Mouse (Mus musculus) layer of hippocampus, adult 8-10 months (tissue): ENCODE results near the gene Ttll8. TPM values are rescaled to one million over a fixed set of nuclear protein-coding genes. Genes with fewer than 3 reads are reported as not detected.

ENCODE experiments used
- DNase-seq, 2 experiments: peaks; one replicate each; pipeline ENCODE4 v3.0.0; 2022; ENCODE audit warnings: low spot score in 2 of 2
- total RNA-seq, 4 experiments: library from RNA; stranded (reverse); gene quantifications; 2 replicates each; pipeline ENCODE4 v1.2.4; 2022

Ttll8 gene
- 1 to 10 TPM; 1.2 to 4.3 (median 2.7) TPM for total RNA-seq

- DNase-seq = no peak
Measured at GRCm38 (mm10) chr15:88954368-88955072, at the start of gene Ttll8. Ttll8 (minus strand) TSS chr15:88954418.

DNA sequence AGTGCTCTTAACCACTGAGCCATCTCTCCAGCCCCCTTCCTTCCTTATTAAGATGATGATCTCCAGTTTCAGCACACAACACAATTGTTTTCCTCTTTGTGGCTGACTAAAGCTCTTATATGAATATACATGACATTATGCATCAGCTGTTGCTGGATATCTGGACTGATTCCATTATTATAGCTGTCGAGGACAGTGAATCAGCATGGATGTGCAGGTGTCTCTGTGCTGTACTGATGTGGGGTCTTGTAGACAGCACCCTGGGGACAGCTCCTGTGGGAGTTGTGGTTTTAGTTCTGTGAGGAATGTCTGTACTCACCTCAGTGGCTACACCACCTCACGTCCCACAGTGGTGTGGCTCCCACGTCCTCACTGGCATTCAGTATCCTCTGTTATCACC is 47.0 kb upstream of the Ttll8 start:
- DNase-seq = no peak

- no peak for DNase-seq
Measured at GRCm38 (mm10) chr15:89000367-89000766, 46.1 kb upstream of the Ttll8 start.

- no peak for DNase-seq
Measured at GRCm38 (mm10) chr15:88999124-88999523, 44.9 kb upstream of the Ttll8 start.

DNA sequence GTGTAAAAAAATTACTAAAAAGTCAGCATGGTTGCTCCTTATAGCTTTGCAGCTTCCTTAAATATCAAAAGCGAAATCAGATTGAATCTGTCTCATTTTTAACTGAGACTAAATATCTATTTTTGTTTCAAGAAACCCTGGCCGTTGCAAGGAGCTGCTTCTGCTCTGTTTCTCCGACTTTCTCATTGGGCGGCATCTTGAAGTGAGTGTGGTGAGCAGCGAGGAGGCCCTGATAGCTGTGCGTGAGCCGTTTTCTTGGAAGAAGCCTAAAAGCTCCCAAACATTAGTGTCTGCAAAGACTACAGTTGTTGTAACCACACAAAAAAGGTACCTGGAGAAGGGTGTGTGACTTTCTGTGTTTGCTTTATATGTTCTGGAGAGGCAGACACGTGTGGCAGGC is 44.4 kb upstream of the Ttll8 start:
- DNase-seq = no peak

- no peak for DNase-seq
Measured at GRCm38 (mm10) chr15:88989236-88989635, 35.0 kb upstream of the Ttll8 start.

GRCm38 (mm10) chr15:88982534-88983079 is 28.4 kb upstream of the Ttll8 start, which contains the start of gene Mov10l1:
Mov10l1 (plus strand) TSS chr15:88982909.
- no peak for DNase-seq

GRCm38 (mm10) chr15:88979138-88979446 is 24.9 kb upstream of the Ttll8 start:
- DNase-seq = no peak

DNA sequence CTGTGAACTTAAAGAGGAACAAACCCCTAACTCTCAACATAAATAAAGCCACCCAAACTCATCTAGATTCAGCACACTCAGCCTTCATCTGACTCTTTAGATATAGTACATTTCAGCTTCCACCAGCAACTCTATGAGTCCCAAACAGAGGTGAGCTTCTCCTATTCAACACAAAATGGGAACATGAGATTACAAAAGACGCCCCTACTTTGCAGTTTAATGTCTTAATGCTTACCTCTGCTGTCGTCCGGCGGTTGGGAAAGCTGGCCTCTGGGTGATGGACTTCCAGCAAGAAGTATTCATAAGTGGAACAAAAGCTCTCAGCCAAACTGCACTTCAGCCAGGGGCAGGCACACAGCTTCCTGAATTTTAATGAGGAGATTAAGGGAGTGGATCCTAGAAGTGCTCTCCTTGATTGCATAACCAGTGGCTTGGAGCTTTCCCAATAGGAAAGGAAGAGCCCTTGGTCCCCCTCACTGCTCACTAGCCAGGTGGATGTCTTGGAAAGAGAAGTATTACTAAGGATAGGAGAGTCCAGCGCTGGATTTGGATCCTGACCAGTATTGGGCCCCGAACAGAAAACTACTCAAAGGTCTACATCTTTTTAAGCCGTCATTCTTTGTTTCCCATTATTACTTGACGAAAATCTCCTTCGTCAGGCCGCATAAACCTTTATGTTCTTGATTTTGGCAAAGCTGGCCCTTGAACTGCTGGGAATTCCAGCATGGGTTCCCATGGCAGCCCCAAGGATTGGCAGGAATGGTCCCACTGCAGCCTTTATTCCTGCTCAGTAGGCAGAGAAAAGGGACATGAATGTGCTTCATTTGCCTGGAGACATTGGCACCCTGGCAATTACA is 24.3 kb upstream of the Ttll8 start, which contains the start of gene Mlc1:
Mlc1 (minus strand) TSS at position 727 of the 857 bp plus-strand sequence.
- peak; percentile 55 to 60 for DNase-seq

DNA sequence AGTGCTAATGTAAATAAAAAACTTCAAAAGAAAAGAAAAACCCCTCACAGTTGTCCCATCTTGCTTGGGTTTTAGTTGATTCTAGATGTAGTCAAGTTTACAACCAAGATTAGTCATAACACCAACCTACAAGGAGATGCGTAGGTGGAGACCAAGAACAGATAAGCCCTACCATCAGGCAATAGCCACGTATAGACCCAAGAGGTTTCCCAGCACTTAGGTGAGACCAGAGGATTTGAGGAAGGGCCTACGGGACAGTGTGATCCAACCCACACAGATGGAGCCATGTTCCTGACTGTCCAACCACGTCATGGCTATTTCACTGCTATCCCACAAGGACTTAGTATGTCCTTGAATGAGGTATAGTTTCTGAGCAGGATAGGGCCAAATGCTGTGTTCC is 18.1 kb upstream of the Ttll8 start:
- no peak for DNase-seq

DNA sequence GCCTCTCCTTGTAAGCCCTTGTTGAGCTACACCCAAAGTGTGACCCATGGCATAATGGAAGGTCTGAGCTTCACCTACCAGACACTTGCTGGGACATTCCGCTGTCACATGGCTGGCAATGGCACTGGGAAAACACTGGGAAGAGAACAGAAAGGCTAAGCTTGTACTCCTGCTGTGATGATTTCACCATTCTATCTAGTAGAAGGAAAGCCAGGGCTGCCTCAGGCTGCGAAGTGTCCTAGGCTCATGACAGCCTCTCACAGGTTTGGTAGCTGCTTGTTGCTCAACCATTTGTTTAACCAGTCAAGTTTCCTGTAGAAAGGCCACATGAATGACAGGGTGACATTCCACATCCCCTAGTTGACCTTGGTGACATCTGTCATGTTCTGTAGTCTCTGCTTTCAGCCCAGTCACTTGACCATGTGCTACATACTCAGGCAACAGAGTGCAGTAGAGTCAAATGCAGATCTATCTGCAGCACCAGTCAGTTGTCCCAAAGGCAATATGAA is 9.9 kb upstream of the Ttll8 start:
- DNase-seq = no peak

DNA sequence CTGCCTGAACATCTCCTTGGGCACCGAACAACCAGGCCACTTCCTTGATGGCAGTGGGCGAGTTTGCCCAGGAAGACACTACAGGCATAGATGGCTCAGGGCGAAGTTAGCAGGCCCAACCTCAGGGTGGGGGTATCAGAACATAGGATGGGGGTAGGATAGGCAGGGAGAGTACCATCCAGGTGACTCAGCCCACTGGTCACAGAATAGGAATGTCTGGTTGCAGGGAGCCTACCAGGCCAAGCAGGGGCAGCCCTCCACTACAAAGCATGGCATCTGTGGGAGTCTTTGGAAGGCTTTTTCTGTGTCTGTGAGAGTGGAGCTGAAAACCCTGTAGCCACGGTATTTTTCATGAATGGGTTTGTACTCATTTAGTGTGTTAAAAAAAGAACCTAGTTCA is 3.3 kb upstream of the Ttll8 start:
- DNase-seq = no peak

DNA sequence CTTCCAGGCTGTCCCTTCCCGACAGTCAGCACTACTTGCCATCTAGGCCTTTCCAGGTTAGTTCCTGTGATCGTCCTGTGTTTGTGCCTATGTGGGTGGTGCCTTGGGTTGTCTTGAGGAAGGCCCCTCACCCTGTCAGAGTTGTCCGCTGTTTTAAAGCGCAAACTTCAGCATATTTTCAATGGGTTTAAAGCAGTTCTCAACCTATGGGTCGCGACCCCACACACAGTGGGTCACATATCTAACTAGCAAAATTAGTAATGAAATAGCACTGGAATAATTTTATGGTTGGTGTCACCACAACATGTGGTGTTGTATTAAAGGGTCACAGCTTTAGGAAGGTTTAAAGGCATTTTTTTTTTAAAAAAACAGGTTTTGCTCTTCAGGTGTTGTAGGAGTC is 1.1 kb upstream of the Ttll8 start:
- no peak for DNase-seq

- DNase-seq = no peak
Measured at GRCm38 (mm10) chr15:88951246-88951645, 3.0 kb downstream of the Ttll8 start.

- no peak for DNase-seq
Measured at GRCm38 (mm10) chr15:88946851-88947250, 7.4 kb downstream of the Ttll8 start.

GRCm38 (mm10) chr15:88943896-88944551 is 10.2 kb downstream of the Ttll8 start:
- no peak for DNase-seq

GRCm38 (mm10) chr15:88942783-88943182 is 11.4 kb downstream of the Ttll8 start:
- no peak for DNase-seq

GRCm38 (mm10) chr15:88937291-88937650 is 16.9 kb downstream of the Ttll8 start:
- no peak for DNase-seq

DNA sequence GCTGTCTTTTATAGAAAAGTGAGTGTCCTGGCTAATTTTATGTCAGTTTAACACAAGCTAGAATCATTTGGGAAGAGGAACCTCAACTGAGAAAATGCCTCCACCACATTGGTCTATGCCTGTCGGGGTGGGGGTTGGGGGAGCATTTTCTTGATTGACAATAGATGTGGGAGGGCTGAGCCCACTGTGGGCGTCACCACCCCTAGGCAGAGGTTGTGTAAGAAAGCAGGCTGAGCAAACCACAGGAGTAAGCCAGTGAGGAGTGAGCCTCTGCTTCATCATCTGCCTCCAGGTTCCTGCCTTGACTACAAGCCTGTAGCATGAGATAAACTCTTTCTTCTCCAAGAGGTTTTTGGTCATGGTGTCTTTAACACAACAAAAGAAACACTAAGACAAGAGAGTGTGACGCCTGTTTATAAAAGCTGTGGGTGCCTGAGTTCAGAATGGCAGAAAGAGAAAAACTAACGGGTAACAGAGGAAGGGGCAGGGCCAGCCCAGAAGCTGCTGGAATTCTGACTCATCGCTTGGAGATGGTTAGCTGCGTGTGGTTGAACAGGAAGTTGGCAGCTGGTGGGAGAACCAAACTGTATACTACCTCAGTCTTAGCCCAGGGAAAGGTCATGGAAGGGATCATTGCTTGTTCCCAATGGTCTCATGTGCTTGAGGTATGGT is 17.5 kb downstream of the Ttll8 start:
- no peak for DNase-seq

GRCm38 (mm10) chr15:88934141-88934540 is 20.1 kb downstream of the Ttll8 start:
- no peak for DNase-seq

GRCm38 (mm10) chr15:88932667-88933066 is 21.6 kb downstream of the Ttll8 start:
- DNase-seq = no peak
